Mouse (Mus musculus) lung, adult 2 months (tissue): ENCODE results near the gene Klhl21. TPM values are rescaled to one million over a fixed set of nuclear protein-coding genes. Genes with fewer than 3 reads are reported as not detected.

ENCODE experiments used
- DNase-seq: peaks from one replicate; pipeline ENCODE4 v3.0.0; 2022
- H3K4me1 ChIP-seq: fragments of 200-500 bp; 2 replicates; pipeline ENCODE4 v1.6.1; 2011; ENCODE audit warnings: low read length; ENCODE audit not compliant: control insufficient read depth, insufficient read depth
- H3K4me3 ChIP-seq: fragments of 200-500 bp; replicated peaks from 2 replicates; pipeline ENCODE3; 2011; ENCODE audit warnings: low read depth, mild to moderate bottlenecking, control low read depth, low read length; ENCODE audit errors: extremely low read depth
- CTCF ChIP-seq: fragments of 200-500 bp; IDR thresholded peaks from 2 replicates; pipeline ENCODE4 v1.5.1; 2011; ENCODE audit warnings: mild to moderate bottlenecking, low read length, control low read depth; ENCODE audit not compliant: insufficient read depth
- POLR2A ChIP-seq: fragments of 200-500 bp; IDR thresholded peaks from 2 replicates; pipeline ENCODE4 v1.6.1; 2011; ENCODE audit warnings: low read depth, mild to moderate bottlenecking, control low read depth, low read length, borderline replicate concordance; ENCODE audit errors: extremely low read depth
- WGBS: fragments of 180-500 bp; shearing (Covaris S2); methylation state at CpG from one replicate; pipeline ENCODE4 v1.1.7; 2018; 5-methylcytosine and 5-hydroxymethylcytosine counted together
- polyA plus RNA-seq: library from polyadenylated mRNA; depleted of rRNA; stranded (reverse); fragments of >200 nt; gene quantifications from 2 replicates; pipeline ENCODE4 v1.2.3, GENCODE M21; 2012

Klhl21 gene
- polyA plus RNA-seq, 1 experiment: 43.6 TPM

GRCm38 (mm10) chr4:152006137-152006536, 2.5 kb upstream of the Klhl21 start:
- TF ChIP-seq POLR2A: no peak
- no peak for TF ChIP-seq CTCF
- 74% methylated on average over 6 of the region's 6 CpGs for WGBS
- H3K4me1 ChIP-seq: peaks cover 14% of the 10 kb centered on the region
- H3K4me3 ChIP-seq: no peak overlapping the region
- DNase-seq: no peak

- 41% methylated on average over 3 of the region's 3 CpGs for WGBS
- Histone ChIP-seq H3K4me3 (no peak overlapping the region), H3K4me1 (peaks cover 18% of the 10 kb centered on the region)
- TF ChIP-seq CTCF: no peak
- TF ChIP-seq POLR2A: no peak
- DNase-seq: no peak
These were observed 1.8 kb upstream of the Klhl21 start for GRCm38 (mm10) chr4:152006812-152007211.

- peak; percentile 44 for DNase-seq
- H3K4me1 ChIP-seq: peaks cover 18% of the 10 kb centered on the region
- H3K4me3 ChIP-seq: peak overlapping the region; percentile 68
- TF ChIP-seq POLR2A (peak; percentile 32; the same call in 1 of the 2 replicates), CTCF (no peak)
- WGBS: 11% methylated on average over 8 of the region's 8 CpGs
These were observed 989 bp upstream of the Klhl21 start for GRCm38 (mm10) chr4:152007481-152008147.

GRCm38 (mm10) chr4:152008148-152008500, 479 bp upstream of the Klhl21 start:
- Histone ChIP-seq H3K4me3 (peak overlapping the region; percentile 68), H3K4me1 (peaks cover 18% of the 10 kb centered on the region)
- WGBS: under 1% methylated on average over 14 of the region's 14 CpGs
- DNase-seq: peak; percentile 50
- TF ChIP-seq POLR2A: no peak
- no peak for TF ChIP-seq CTCF

GRCm38 (mm10) chr4:152009076-152010051, 761 bp downstream of the Klhl21 start:
- peak; percentile 53 for DNase-seq
- WGBS: under 1% methylated on average over 115 of the region's 115 CpGs

GRCm38 (mm10) chr4:152010091-152010706, 1.6 kb downstream of the Klhl21 start:
- no peak for TF ChIP-seq CTCF
- TF ChIP-seq POLR2A: peak; percentile 61; the same call in 1 of the 2 replicates
- Histone ChIP-seq H3K4me1 (peaks cover 18% of the 10 kb centered on the region), H3K4me3 (peak overlapping the region; percentile 68)
- WGBS: 3% methylated on average over 10 of the region's 10 CpGs
- DNase-seq: peak; percentile 53

More at GRCm38 (mm10) chr4:152009076-152010051, 761 bp downstream of the Klhl21 start:
- H3K4me1 ChIP-seq: peaks cover 18% of the 10 kb centered on the region
- no peak for TF ChIP-seq CTCF
- TF ChIP-seq POLR2A: no peak
- peak overlapping the region; percentile 68 for H3K4me3 ChIP-seq

- DNase-seq: no peak
- TF ChIP-seq CTCF (no peak), POLR2A (no peak)
- 13% methylated on average over 13 of the region's 13 CpGs for WGBS
- Histone ChIP-seq H3K4me3 (peak overlapping the region; percentile 68), H3K4me1 (peaks cover 18% of the 10 kb centered on the region)
These were observed 2.1 kb downstream of the Klhl21 start for GRCm38 (mm10) chr4:152010707-152011134.

- peaks cover 18% of the 10 kb centered on the region for H3K4me1 ChIP-seq
- peak overlapping the region; percentile 68 for H3K4me3 ChIP-seq
- 64% methylated on average over 8 of the region's 8 CpGs for whole genome bisulfite sequencing
- DNase-seq: peak; percentile 30
- TF ChIP-seq CTCF (no peak), POLR2A (no peak)
These were observed 2.7 kb downstream of the Klhl21 start for GRCm38 (mm10) chr4:152011171-152011760.

- no peak for TF ChIP-seq CTCF
- no peak for TF ChIP-seq POLR2A
- DNase-seq: no peak
- no peak overlapping the region for H3K4me3 ChIP-seq
- 90% methylated on average over 16 of the region's 16 CpGs for WGBS
- peaks cover 17% of the 10 kb centered on the region for H3K4me1 ChIP-seq
These were observed 3.5 kb downstream of the Klhl21 start for GRCm38 (mm10) chr4:152012109-152012508.
